Mouse (Mus musculus) B cell, adult 67 days (primary cell): ENCODE data around the gene Entpd8. TPM values are rescaled to one million over a fixed set of nuclear protein-coding genes. Genes with fewer than 3 reads are reported as not detected.

ENCODE experiments used
- total RNA-seq, 2 experiments: library from RNA; stranded (reverse); gene quantifications; 4 replicates each; pipeline ENCODE4 v1.2.4; 2023

Gene Entpd8
- total RNA-seq: not detected

DNA sequence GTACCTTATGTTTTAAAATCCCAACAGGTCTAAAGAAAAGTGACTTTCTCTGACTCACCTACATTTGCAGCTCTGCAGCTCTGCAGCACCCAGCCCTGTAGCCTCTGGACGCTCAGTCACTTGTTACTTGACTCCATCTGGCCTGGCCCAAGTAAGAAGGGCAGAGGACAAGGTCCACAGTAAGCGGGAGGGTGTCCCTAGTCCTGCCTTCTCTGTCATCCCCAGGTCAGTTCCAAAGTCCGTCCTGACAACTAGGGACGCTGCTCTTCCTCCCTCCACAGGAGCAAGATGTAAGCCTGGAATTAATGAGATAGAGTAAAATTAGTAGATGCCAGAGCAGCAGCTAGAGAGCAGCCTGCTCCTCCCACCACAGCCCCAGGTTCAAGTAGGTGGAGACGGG, at the start of gene Entpd8:
Entpd8 (plus strand) TSS at position 229 of the 400 bp plus-strand sequence.

DNA sequence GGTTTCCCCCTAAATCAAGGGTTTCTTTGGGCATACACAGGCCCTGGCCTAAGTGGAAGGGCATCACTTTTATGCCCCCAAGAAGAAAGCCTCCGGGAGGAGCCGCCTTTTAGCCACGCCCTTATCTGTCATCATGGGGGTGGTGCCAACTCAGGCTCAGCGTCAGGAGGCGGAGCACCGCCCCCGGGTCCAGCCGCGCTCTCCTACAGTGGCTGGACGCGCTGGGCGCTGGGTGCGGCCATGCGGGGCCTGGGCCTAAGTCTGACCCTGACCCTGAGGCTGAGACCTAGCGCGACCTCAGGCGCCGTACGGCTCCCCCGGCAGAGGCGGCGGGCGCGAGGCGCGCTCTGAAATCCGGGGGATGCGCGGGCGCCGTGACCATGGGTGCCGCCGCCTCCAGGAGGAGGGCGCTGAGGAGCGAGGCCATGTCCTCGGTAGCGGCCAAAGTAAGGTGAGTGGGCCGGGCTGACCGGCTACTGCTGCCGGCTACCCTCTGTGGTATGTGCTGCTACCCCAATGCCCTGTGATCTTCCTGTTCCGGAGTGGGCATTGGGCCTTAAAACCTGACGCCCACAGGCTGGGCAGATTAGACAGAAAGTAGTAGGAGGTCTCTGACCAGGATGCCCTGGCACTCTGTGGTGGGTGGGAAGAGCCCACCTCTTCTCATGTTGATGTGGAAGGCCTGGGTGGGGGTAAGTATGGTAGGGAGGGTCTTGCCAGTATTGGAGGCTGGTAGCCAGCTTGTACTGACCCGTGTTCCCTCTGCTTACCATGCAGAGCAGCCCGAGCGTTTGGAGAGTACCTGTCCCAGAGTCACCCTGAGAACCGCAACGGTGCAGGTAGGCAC, 25.7 kb upstream of the Entpd8 start, which contains the start of gene Nsmf:
Nsmf (plus strand) TSS at position 135 of the 847 bp plus-strand sequence.

DNA sequence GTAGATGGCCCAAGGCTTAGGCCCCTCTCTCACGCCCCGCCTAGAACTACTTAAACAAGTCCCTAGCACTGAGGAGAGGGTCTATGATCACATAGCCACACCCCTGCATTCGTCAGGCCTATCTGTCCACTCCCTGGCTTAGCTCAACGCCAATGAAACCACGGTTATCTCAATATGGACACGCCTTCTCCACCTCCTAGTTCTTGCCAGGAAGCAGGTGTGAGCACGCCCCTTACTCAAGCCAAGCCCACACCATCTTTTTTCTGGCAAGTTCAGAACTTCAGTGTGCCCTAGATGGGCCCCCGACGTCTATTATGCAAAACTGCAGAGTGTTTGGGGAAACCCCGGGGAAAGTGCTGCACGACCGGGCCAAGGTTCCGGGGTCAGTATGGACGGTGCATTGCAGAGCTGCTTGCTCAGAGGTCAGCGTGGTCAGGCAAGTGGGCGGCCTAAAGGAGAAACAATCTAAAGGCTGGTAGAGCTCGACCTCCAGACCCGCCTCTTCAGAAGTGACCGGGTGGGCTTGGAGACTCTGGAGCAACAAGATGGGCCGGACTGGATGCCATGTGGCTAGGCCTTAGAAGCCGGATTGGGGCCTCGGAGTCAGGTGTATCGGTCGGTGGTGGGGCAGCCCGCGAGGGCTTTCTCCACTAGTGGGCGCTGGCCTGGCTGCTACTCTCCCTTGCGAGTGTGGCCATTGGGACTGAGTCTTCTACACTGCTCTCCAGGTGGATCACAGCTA, 15.2 kb downstream of the Entpd8 start, which contains the start of gene Noxa1:
Noxa1 (minus strand) TSS at position 41 of the 742 bp plus-strand sequence.

Other genes with a start within 250 kb of the Entpd8 start
- 100 to 1,000 TPM; 120 to 122 TPM for gene Ehmt1, start 160.7 kb upstream of the Entpd8 start, total RNA-seq
- 100 to 1,000 TPM; 152 to 161 TPM for gene Arrdc1, start 145.1 kb upstream of the Entpd8 start, total RNA-seq
- gene Zmynd19, start 130.5 kb upstream of the Entpd8 start, total RNA-seq: 10 to 100 TPM; 17.5 to 19.8 TPM
- 10 to 100 TPM; 14.8 to 20.9 TPM for gene Dph7, start 117.9 kb upstream of the Entpd8 start, total RNA-seq
- gene Mrpl41, start 105.2 kb upstream of the Entpd8 start, total RNA-seq: 10 to 100 TPM; 21.7 to 31.1 TPM
- 100 to 1,000 TPM; 129 to 133 TPM for gene Pnpla7, start 104.3 kb upstream of the Entpd8 start, total RNA-seq
- 10 to 100 TPM; 44.6 to 55.0 TPM for gene Nsmf, start 25.9 kb upstream of the Entpd8 start, total RNA-seq
- not detected for gene Noxa1, start 14.8 kb downstream of the Entpd8 start, total RNA-seq
- 1 to 10 TPM; 3.7 to 4.2 TPM for gene Nrarp, start 100.5 kb downstream of the Entpd8 start, total RNA-seq
- gene Tor4a, start 116.6 kb downstream of the Entpd8 start, total RNA-seq: 10 to 100 TPM; 36.4 to 59.0 TPM
- 10 to 100 TPM; 96.3 to 98.1 TPM for gene Nelfb, start 131.2 kb downstream of the Entpd8 start, total RNA-seq
- gene Stpg3, start 134.3 kb downstream of the Entpd8 start, total RNA-seq: not detected
- under 1 TPM in 1 of 2 experiments, not detected in 1; 0.50 TPM for gene Fam166a, start 138.4 kb downstream of the Entpd8 start, total RNA-seq
- gene Tubb4b, start 144.4 kb downstream of the Entpd8 start, total RNA-seq: 100 to 1,000 TPM; 117 to 128 TPM
- not detected for gene Slc34a3, start 154.1 kb downstream of the Entpd8 start, total RNA-seq
- gene Rnf224, start 156.5 kb downstream of the Entpd8 start, total RNA-seq: not detected
- not detected for gene Rnf208, start 162.0 kb downstream of the Entpd8 start, total RNA-seq
- not detected for gene Cysrt1, start 162.1 kb downstream of the Entpd8 start, total RNA-seq
- 10 to 100 TPM; 10.7 to 11.9 TPM for gene AL732309.1, start 166.6 kb downstream of the Entpd8 start, total RNA-seq
- 10 to 100 TPM; 20.1 to 25.4 TPM for gene Tmem203, start 175.1 kb downstream of the Entpd8 start, total RNA-seq
- 10 to 100 TPM; 15.5 to 20.0 TPM for gene Tprn, start 182.3 kb downstream of the Entpd8 start, total RNA-seq
- 10 to 100 TPM; 43.7 to 44.2 TPM for gene Ssna1, start 192.1 kb downstream of the Entpd8 start, total RNA-seq
- gene Anapc2, start 192.2 kb downstream of the Entpd8 start, total RNA-seq: 100 to 1,000 TPM; 114 to 127 TPM
- not detected for gene Tmem210, start 207.8 kb downstream of the Entpd8 start, total RNA-seq
- not detected for gene Lrrc26, start 209.6 kb downstream of the Entpd8 start, total RNA-seq
- not detected for gene Grin1, start 238.9 kb downstream of the Entpd8 start, total RNA-seq